Mouse (Mus musculus): Measurements from ENCODE around the gene Olfr787.
A peak's percentile ranks its signal among the peaks of the same experiment; 100 is the strongest.

Olfr787 gene

DNA sequence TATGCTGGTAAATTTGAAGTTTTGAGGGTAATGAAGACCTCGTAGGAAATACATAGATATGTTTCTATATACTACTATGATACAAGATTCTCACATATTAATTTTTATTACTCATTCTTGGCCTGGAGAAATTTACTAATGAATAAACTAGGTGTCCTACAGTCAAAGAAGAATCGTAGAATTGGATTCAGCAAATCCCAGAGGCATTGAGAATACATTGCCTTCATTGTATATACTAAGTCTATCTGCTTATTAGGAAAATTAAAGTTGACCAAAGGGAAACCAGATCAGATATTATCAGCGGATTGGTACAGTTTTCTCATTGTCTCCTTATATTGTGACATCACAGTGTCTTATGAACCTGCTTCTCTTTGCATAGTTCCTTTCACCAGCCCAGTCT, at the start of gene Olfr787:
TSS of gene Olfr787 (plus strand) at position 301 of the 400 bp plus-strand sequence.
- no peak for DNase-seq (ENCODE audit: low spot score in 2 of 2)

DNA sequence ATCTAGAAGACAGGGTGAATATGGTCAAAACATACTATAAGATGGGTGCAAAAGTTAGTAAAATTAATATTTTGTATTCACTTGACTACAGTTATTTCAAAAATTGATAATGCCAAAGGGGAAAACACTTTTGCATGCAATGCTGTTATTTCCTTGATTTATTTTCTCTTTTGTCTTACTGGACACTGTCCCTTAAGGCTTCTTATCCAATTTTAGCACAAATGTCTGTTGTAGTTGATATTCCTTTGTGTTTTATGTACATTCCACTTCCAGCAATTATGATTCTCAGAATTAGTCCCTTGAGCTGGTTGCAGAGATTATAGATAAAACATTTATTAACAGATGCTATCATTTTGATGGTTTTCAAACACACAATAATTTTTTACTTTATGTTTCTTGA, 34.7 kb upstream of the Olfr787 start, which contains the start of gene Olfr786:
TSS of gene Olfr786 (plus strand) at position 301 of the 400 bp plus-strand sequence.
- DNase-seq (ENCODE audit: low spot score in 2 of 2), result no peak

DNA sequence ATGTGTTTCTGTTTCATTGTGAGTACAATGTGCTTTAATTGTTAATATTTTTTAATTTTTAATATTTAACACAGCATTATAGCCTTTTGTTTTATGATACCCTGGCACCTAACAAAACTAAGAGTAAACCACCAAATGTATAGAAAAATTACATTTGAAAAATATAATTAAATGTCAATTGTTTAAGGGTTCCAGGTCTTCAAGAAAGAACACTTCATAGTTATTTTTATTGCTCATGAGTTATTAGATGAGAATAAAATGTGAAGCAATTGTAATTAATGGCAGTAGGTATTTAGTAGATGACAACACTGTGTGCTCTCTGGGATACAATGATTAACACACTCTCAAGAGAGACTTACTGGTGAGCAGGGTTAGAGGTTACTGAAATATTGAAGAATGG, 9.0 kb downstream of the Olfr787 start, which contains the start of gene Olfr788:
TSS of gene Olfr788 (plus strand) at position 301 of the 400 bp plus-strand sequence.
- no peak for DNase-seq (ENCODE audit: low spot score in 2 of 2)

DNA sequence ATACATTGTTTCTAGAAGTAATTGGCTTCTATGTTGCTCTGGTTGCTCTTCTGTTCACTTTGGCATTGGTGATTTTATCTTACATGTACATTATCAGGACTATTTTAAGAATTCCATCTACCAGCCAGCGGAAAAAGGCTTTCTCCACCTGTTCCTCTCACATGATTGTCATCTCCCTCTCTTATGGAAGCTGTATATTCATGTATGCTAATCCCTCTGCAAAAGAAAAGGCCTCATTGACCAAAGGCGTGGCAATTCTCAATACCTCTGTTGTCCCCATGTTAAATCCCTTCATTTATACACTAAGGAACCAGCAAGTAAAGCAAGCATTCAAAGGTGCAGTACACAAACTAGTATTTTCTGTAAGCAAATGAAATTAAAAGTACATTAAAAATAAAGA, 11.6 kb downstream of the Olfr787 start:
- no peak for DNase-seq (ENCODE audit: low spot score in 2 of 2)

DNA sequence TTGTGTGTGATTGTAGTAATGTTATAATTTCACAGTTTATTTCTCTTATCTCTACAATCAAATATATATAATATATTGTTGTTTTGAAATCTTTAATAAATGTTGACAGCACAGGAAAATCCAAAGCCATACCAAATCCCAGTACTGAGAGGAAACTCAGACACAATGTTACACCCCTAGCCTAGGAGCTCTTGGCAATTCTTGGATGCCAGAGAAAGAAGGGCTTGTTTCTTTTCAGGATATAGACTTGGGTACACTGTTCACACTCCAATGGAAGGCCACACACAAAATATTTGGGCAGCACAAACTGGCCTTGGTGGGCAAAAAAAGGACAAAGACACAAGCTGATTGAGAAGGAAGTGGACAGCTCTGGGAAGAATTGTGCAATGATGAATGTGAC, 12.1 kb downstream of the Olfr787 start:
- DNase-seq (ENCODE audit: low spot score in 2 of 2), result no peak

DNA sequence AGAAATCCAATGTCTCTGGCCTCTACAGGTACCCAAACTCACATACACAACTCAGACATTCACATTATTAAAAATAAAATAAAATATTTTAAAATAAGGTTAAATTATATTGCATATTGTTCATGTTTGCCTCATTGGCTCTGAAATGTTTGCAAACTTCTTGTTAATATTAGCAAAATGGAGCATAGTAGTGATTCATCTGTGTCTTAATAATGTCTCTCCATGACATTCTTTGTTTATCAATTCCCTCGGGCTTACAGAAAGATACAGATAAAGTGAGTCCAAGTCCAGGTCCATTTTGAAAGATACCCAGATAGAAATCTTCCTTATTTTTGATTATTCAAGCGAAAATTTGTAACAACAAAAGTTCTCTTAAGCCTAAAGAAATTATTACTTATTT, 22.8 kb downstream of the Olfr787 start, which contains the start of gene Olfr789:
TSS of gene Olfr789 (plus strand) at position 301 of the 400 bp plus-strand sequence.
- DNase-seq (ENCODE audit: low spot score in 2 of 2), result no peak

DNA sequence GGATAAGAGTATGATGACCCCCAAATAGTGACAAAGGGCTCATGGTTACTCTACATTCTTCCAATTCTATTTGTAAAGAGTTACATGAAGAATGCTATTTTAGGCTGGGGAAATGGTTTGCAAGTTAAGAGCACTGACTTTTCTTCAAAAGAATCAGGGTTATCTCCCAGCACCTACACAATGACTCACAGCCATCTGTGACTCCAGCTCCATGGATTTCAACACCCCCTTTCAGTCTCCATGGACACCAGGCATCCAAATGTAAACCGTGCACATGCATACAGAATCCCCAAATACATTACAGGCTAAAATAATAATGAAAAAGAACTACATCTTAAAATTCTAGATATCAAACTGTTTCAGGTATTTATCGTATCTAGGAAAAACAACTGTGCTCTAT, 28.4 kb downstream of the Olfr787 start:
- DNase-seq (ENCODE audit: low spot score in 2 of 2), result peak; percentile 35 to 55

DNA sequence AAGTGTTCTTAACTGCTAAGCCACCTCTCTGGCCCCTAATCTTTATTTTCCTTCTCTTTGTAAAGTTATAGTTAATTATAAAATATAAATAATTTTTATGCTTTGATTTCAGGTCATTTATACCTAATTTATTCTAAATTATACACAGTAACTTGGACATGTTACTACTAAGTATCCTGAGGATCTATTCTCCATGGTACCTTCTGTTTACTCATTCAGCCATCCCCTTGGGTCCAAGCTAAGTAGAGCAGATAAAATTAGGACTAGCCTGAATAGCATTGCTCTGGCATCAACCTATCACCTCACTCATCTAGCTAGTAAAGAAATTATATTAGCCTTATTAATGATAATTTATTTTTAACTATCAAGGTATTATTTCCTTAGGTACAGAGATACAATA, 36.5 kb downstream of the Olfr787 start, which contains the start of gene Olfr790:
TSS of gene Olfr790 (plus strand) at position 301 of the 400 bp plus-strand sequence.
- no peak for DNase-seq (ENCODE audit: low spot score in 2 of 2)

Data from right cerebral cortex, adult 2 months (tissue).